Mouse (Mus musculus) CH12.LX (cell line): ENCODE measurements around the gene Dand5. TPM values are rescaled to one million over a fixed set of nuclear protein-coding genes. Genes with fewer than 3 reads are reported as not detected.

Source experiments
- DNase-seq: peaks from one replicate; pipeline ENCODE4 v3.0.0-alpha.2; 2013; ENCODE audit errors: extremely low read depth
- H3K27ac ChIP-seq: 2 replicates; pipeline ENCODE4 v1.5.1; 2012; ENCODE audit warnings: low read depth, mild to moderate bottlenecking, control low read depth, moderate library complexity; ENCODE audit not compliant: insufficient read depth
- H3K27me3 ChIP-seq: replicated peaks from 2 replicates; pipeline ENCODE3; 2012; ENCODE audit warnings: inconsistent platforms
- H3K36me3 ChIP-seq, 2 experiments: replicated peaks in 1 of 2; 2 replicates each; pipeline versions ENCODE3 to v1.6.1; 2012; ENCODE audit warnings: inconsistent platforms in 1 of 2, low read length in 1 of 2, mild to moderate bottlenecking in 1 of 2, mixed read lengths in 1 of 2, moderate library complexity in 1 of 2; ENCODE audit not compliant: control insufficient read depth in 1 of 2, insufficient read depth in 1 of 2
- H3K4me1 ChIP-seq, 2 experiments: 2 replicates each; pipeline ENCODE4 v1.6.1; 2012; ENCODE audit warnings: inconsistent platforms in 1 of 2, moderate library complexity in 1 of 2; ENCODE audit not compliant: insufficient read depth in 2 of 2, control insufficient read depth in 1 of 2
- H3K4me2 ChIP-seq: 2 replicates; pipeline ENCODE4 v1.6.1; 2012; ENCODE audit warnings: low read depth, mild to moderate bottlenecking, control low read depth; ENCODE audit not compliant: poor library complexity, insufficient read depth, severe bottlenecking
- H3K4me3 ChIP-seq, 3 experiments: fragments of 150-350 bp in 1 of 3; sonication (generic) in 1 of 3; replicated peaks in 1 of 3; 2 replicates each; pipeline versions ENCODE3 to v1.5.1; 2011 to 2012; ENCODE audit warnings: low read depth in 2 of 3, low read length in 2 of 3, mild to moderate bottlenecking in 2 of 3, moderate library complexity in 2 of 3, control low read depth in 1 of 3, improper control_type of control experiment in 1 of 3, inconsistent platforms in 1 of 3, mixed read lengths in 1 of 3; ENCODE audit not compliant: poor library complexity in 1 of 3
- H3K79me2 ChIP-seq: replicated peaks from 2 replicates; pipeline ENCODE4 v1.6.1; 2012; ENCODE audit warnings: mild to moderate bottlenecking, moderate library complexity; ENCODE audit not compliant: control insufficient read depth, poor library complexity, insufficient read depth, severe bottlenecking; ENCODE audit errors: extremely low read depth
- H3K9ac ChIP-seq: 2 replicates; pipeline ENCODE4 v1.6.1; 2012; ENCODE audit warnings: low read depth, mild to moderate bottlenecking, control low read depth, moderate library complexity; ENCODE audit not compliant: insufficient read depth
- H3K9me3 ChIP-seq: replicated peaks from 2 replicates; pipeline ENCODE3; 2012; ENCODE audit warnings: low read length, inconsistent platforms, mixed read lengths
- BHLHE40 ChIP-seq: IDR thresholded peaks from 2 replicates; pipeline ENCODE4 v1.6.1; 2011; ENCODE audit warnings: mild to moderate bottlenecking, low read depth, low read length, improper control_type of control experiment
- CHD1 ChIP-seq: IDR thresholded peaks from 2 replicates; pipeline ENCODE4 v1.6.1; 2012; ENCODE audit warnings: low read depth, low read length, improper control_type of control experiment, inconsistent platforms
- CHD2 ChIP-seq: IDR thresholded peaks from 2 replicates; pipeline ENCODE4 v1.6.1; 2011; ENCODE audit warnings: low read length, improper control_type of control experiment
- CTCF ChIP-seq, 2 experiments: IDR thresholded peaks in 1 of 2; conservative IDR thresholded peaks in 1 of 2; 2 replicates each; pipeline ENCODE4 v1.5.1; 2011 to 2012; ENCODE audit warnings: low read depth in 2 of 2, low read length in 2 of 2, improper control_type of control experiment in 1 of 2, inconsistent platforms in 1 of 2, mild to moderate bottlenecking in 1 of 2, moderate library complexity in 1 of 2
- EP300 ChIP-seq: IDR thresholded peaks from 2 replicates; pipeline ENCODE4 v1.6.1; 2011; ENCODE audit warnings: low read length, improper control_type of control experiment
- ETS1 ChIP-seq: conservative IDR thresholded peaks from 2 replicates; pipeline ENCODE4 v1.6.1; 2012; ENCODE audit warnings: low read depth, mild to moderate bottlenecking, inconsistent platforms, low read length, improper control_type of control experiment, moderate library complexity
- IRF4 ChIP-seq: IDR thresholded peaks from 2 replicates; pipeline ENCODE4 v1.6.1; 2014; ENCODE audit warnings: low read depth, mild to moderate bottlenecking, inconsistent platforms, low read length, improper control_type of control experiment
- JUN ChIP-seq: IDR thresholded peaks from 2 replicates; pipeline ENCODE4 v1.6.1; 2011; ENCODE audit warnings: low read depth, mild to moderate bottlenecking, low read length, improper control_type of control experiment, moderate library complexity; ENCODE audit not compliant: insufficient read depth
- JUND ChIP-seq: conservative IDR thresholded peaks from 2 replicates; pipeline ENCODE4 v1.6.1; 2011; ENCODE audit warnings: low read depth, low read length, improper control_type of control experiment
- KAT2A ChIP-seq: IDR thresholded peaks from 2 replicates; pipeline ENCODE4 v1.6.1; 2012; ENCODE audit warnings: low read length, improper control_type of control experiment, inconsistent platforms; ENCODE audit not compliant: insufficient replicate concordance
- MAFK ChIP-seq: IDR thresholded peaks from 2 replicates; pipeline ENCODE4 v1.6.1; 2011; ENCODE audit warnings: low read length, improper control_type of control experiment; ENCODE audit not compliant: insufficient replicate concordance
- MEF2A ChIP-seq: IDR thresholded peaks from 2 replicates; pipeline ENCODE4 v1.6.1; 2014; ENCODE audit warnings: low read depth, mild to moderate bottlenecking, inconsistent platforms, low read length, improper control_type of control experiment, borderline replicate concordance
- NELFE ChIP-seq: IDR thresholded peaks from 2 replicates; pipeline ENCODE4 v1.6.1; 2011; ENCODE audit warnings: low read depth, low read length, improper control_type of control experiment
- NRF1 ChIP-seq: IDR thresholded peaks from 2 replicates; pipeline ENCODE4 v1.6.1; 2014; ENCODE audit warnings: low read depth, mild to moderate bottlenecking, inconsistent platforms, low read length, improper control_type of control experiment, moderate library complexity
- RAD21 ChIP-seq: IDR thresholded peaks from 2 replicates; pipeline ENCODE4 v1.6.1; 2011; ENCODE audit warnings: low read depth, mild to moderate bottlenecking, low read length, improper control_type of control experiment, moderate library complexity
- RCOR1 ChIP-seq: conservative IDR thresholded peaks from 2 replicates; pipeline ENCODE4 v1.6.1; 2012; ENCODE audit warnings: low read depth, mild to moderate bottlenecking, inconsistent platforms, low read length, improper control_type of control experiment
- SIN3A ChIP-seq: IDR thresholded peaks from 2 replicates; pipeline ENCODE4 v1.6.1; 2012; ENCODE audit warnings: low read length, improper control_type of control experiment, inconsistent platforms
- SMC3 ChIP-seq: IDR thresholded peaks from 2 replicates; pipeline ENCODE4 v1.6.1; 2011; ENCODE audit warnings: low read depth, low read length, improper control_type of control experiment
- TCF12 ChIP-seq: IDR thresholded peaks from 2 replicates; pipeline ENCODE4 v1.6.1; 2014; ENCODE audit warnings: low read depth, mild to moderate bottlenecking, inconsistent platforms, low read length, improper control_type of control experiment
- UBTF ChIP-seq: IDR thresholded peaks from 2 replicates; pipeline ENCODE4 v1.6.1; 2012; ENCODE audit warnings: low read depth, mild to moderate bottlenecking, inconsistent platforms, low read length, improper control_type of control experiment, moderate library complexity
- USF2 ChIP-seq: conservative IDR thresholded peaks from 2 replicates; pipeline ENCODE4 v1.6.1; 2011; ENCODE audit warnings: low read depth, low read length, improper control_type of control experiment
- ZKSCAN1 ChIP-seq: IDR thresholded peaks from 2 replicates; pipeline ENCODE4 v1.6.1; 2012; ENCODE audit warnings: low read depth, inconsistent platforms, low read length, improper control_type of control experiment, borderline replicate concordance
- ZNF384 ChIP-seq: IDR thresholded peaks from 2 replicates; pipeline ENCODE4 v1.6.1; 2012; ENCODE audit warnings: low read depth, low read length, improper control_type of control experiment, inconsistent platforms
- dilution Hi-C: fragments of 300-500 bp; cut with MboI; formaldehyde crosslinking; loops from 2 replicates; pipeline ENCODE4 v1.14.3; 2020; ENCODE audit warnings: low sequenced_read_pairs; ENCODE audit not compliant: extremely low pct_unique_long_range_greater_than_20kb, extremely low pct_ligation_motif_present
- in situ Hi-C: fragments of 300-500 bp; cut with MboI; formaldehyde crosslinking; loops from 3 replicates; pipeline ENCODE4 v1.14.3; 2019; ENCODE audit warnings: low sequenced_read_pairs, low pct_ligation_motif_present, low pct_unique_long_range_greater_than_20kb, mixed read lengths
- polyA plus RNA-seq: library from polyadenylated mRNA; unstranded; fragments of >175 nt; gene quantifications from 2 replicates; pipeline ENCODE4 v1.2.1, GENCODE M21; 2012; ENCODE audit warnings: low read depth; ENCODE audit not compliant: insufficient read length
- total RNA-seq, 2 experiments: library from RNA; depleted of rRNA; stranded (reverse); fragments of 300-350 nt in 1 of 2; fragments of >200 nt in 1 of 2; gene quantifications; 2 replicates each; pipeline ENCODE4 v1.2.3; 2012 to 2014

Dand5 gene
- total and polyA plus RNA-seq, 3 experiments = 1.4 to 1.7 (median 1.5) TPM

DNA sequence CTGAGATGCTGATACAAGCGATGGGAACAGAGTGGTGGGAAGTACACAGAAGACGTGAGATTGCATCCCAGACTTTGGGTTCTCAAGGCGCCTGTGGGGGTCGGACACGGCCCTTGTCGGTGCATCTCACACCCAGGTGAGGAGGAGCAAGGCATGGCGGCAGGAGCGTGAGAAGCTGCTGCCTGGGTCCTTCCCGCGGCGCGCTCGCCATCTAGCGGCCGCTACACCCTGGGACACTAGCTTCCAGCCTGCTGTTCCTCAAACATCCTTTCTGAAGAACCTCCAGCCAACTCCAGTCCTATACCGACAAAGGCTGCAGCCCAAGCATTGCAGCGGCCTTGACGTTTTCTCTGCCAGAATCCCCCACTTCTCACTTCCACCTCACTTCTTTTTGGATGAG lies 1.0 kb upstream of the Dand5 start (continued):
- TF ChIP-seq NELFE = peak; percentile 12; the same call in 1 of the 2 replicates
- no peak for TF ChIP-seq KAT2A
- no peak for TF ChIP-seq UBTF
- TF ChIP-seq SIN3A = no peak
- no peak for TF ChIP-seq JUND

- Histone ChIP-seq H3K4me2 (no peak overlapping the region), H3K9ac (no peak overlapping the region), H3K36me3 (no peaks in the 10 kb centered on the region), H3K27ac (no peak overlapping the region), H3K4me1 (peaks cover 2 to 8% of the 10 kb centered on the region in 2 experiments; a peak in 2 of 4 replicates), H3K4me3 (no peak overlapping the region), H3K79me2 (no peaks in the 10 kb centered on the region), H3K9me3 (no peaks in the 10 kb centered on the region), H3K27me3 (peaks cover 14% of the 10 kb centered on the region)
- dilution Hi-C loops (no loop called here), in situ Hi-C loops (loop anchor here (10.0 kb wide), 1 partner anchor 101 kb away; no protein-coding TSS in a partner anchor)
- no peak for DNase-seq
- TF ChIP-seq BHLHE40 = no peak
- TF ChIP-seq JUN = no peak
- TF ChIP-seq NRF1 = no peak
- no peak for TF ChIP-seq CHD2
- TF ChIP-seq RCOR1 = no peak
- TF ChIP-seq MEF2A = no peak
- TF ChIP-seq ZNF384 = no peak
Measured at GRCm38 (mm10) chr8:84816117-84816516, 6.5 kb downstream of the Dand5 start.

- H3K4me2 ChIP-seq = no peak overlapping the region
- peaks cover 15% of the 10 kb centered on the region for H3K27me3 ChIP-seq
- no peak overlapping the region for H3K9ac ChIP-seq
- no peak overlapping the region for H3K27ac ChIP-seq
- in situ Hi-C loops = loop anchor here (10.0 kb wide), 1 partner anchor 101 kb away; no protein-coding TSS in a partner anchor
- dilution Hi-C loops = no loop called here
- TF ChIP-seq TCF12 = 0 out of 2 replicates have a peak, but pooled peaks have one; percentile 25
- no peak for TF ChIP-seq SIN3A
- TF ChIP-seq IRF4 = peak; percentile 40; the same call in 1 of the 2 replicates
- no peak for TF ChIP-seq ETS1
- TF ChIP-seq CTCF (conservative IDR thresholded peaks at IDR 0.05 in 1 of 2, IDR thresholded peaks at IDR 0.05 in 1 of 2; ENCODE audit: low read depth in 2 of 2, low read length in 2 of 2) = peak; percentile 95
- no peak for TF ChIP-seq ZKSCAN1
- TF ChIP-seq MAFK = no peak
- TF ChIP-seq CHD1 = no peak
- TF ChIP-seq EP300 = no peak
- peak; percentile 95 for TF ChIP-seq NRF1
- peak; percentile 67 for TF ChIP-seq RAD21
- TF ChIP-seq USF2 = no peak
- no peak for TF ChIP-seq MEF2A
- peak; percentile 76 for TF ChIP-seq SMC3
- TF ChIP-seq, all 38 proteins: peak for 6
- Histone ChIP-seq H3K36me3 (no peaks in the 10 kb centered on the region), H3K9me3 (no peaks in the 10 kb centered on the region), H3K4me1 (peaks cover 2 to 11% of the 10 kb centered on the region in 2 experiments; a peak in 2 of 4 replicates), H3K79me2 (no peaks in the 10 kb centered on the region), H3K4me3 (no peak overlapping the region)
- DNase-seq = peak; percentile 84
Measured at GRCm38 (mm10) chr8:84815547-84815946, 7.1 kb downstream of the Dand5 start.
